Comparison of ENCODE assay signal across 13 mouse cellular contexts in the genomic region with DNA sequence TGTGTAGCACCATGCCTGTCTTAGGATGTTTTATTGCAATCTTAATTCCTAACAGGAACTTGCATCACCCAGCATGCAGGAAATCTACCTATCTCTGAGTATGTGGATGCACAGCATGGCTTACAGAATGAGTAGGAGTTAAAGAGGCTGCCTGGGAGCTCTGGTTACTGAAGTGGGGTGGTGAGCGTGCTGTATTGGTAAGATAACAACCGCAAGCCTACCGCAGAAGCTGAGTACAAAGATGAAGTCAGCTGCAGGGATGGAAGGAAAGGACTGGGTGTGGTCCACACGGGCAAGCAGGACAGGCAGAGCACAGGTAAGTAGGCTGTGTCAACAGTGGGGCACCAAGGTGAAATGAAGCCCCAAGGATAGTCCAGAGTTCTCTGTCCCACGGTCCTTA.
DNase-seq lines count a peak whose midpoint lies in the region; ATAC-seq and TF ChIP-seq lines count a peak whose summit lies in the region.
"Had no signal": no experiment of that assay in that cellular context is flagged by ENCODE, and none has a peak within 500 bp of the region (broad histone marks: within the 10 kb centered on the region; RNA-seq: fewer than 3 reads in every experiment).

No protein-coding gene starts in this region.

- DNase-seq in spleen, adult 12 weeks (ENCODE audit: low spot score), result peak; percentile 40
- no peak for DNase-seq in spleen, adult 18-20 months
- no peak for DNase-seq in stomach, postnatal 0 days (ENCODE audit: low spot score)
- no peak for DNase-seq in layer of hippocampus, adult 2 months (ENCODE audit: low spot score in 2 of 2)
- no peak for DNase-seq in layer of hippocampus, adult 9-10 months (ENCODE audit: low spot score)
- DNase-seq: cerebellum, adult 9-11 months; right cerebral cortex, postnatal 14 days had no signal

- H3K9me3 ChIP-seq in liver, embryonic 12.5 days (replicated peaks), result no peaks in the 10 kb centered on the region
- no peaks in the 10 kb centered on the region for H3K9me3 ChIP-seq in stomach, postnatal 0 days (ENCODE audit: control insufficient read depth, low read length)
- H3K9me3 ChIP-seq: forebrain, embryonic 13.5 days; limb, embryonic 15.5 days had no signal

- H3K4me1 ChIP-seq in liver, embryonic 12.5 days, result peaks cover 54% of the 10 kb centered on the region
- H3K4me1 ChIP-seq in stomach, postnatal 0 days (replicated peaks; ENCODE audit: control insufficient read depth, insufficient read depth), result no peaks in the 10 kb centered on the region

- TF ChIP-seq EP300 in stomach, postnatal 0 days (optimal IDR thresholded peaks at IDR 0.05), result no peak

- H3K4me3 ChIP-seq in liver, embryonic 12.5 days, result peak overlapping the region; percentile 42
- H3K4me3 ChIP-seq in stomach, postnatal 0 days (ENCODE audit: low read depth, low read length), result no peak overlapping the region
- H3K4me3 ChIP-seq in layer of hippocampus, adult 2 months, result no peak overlapping the region
- H3K4me3 ChIP-seq: forebrain, embryonic 13.5 days; limb, embryonic 15.5 days had no signal

- peaks cover 3% of the 10 kb centered on the region; the same call in 1 of the 2 replicates for H3K27me3 ChIP-seq in liver, embryonic 12.5 days (replicated peaks)
- no peaks in the 10 kb centered on the region for H3K27me3 ChIP-seq in stomach, postnatal 0 days (ENCODE audit: control insufficient read depth, insufficient read depth, low read length)
- H3K27me3 ChIP-seq: CH12.LX had no signal

- TF ChIP-seq CTCF in stomach, postnatal 0 days (IDR thresholded peaks at IDR 0.05; ENCODE audit: low read depth), result no peak
- TF ChIP-seq CTCF in layer of hippocampus, adult 2 months (conservative IDR thresholded peaks at IDR 0.05), result no peak

- H3K27ac ChIP-seq in liver, embryonic 12.5 days, result peak overlapping the region; percentile 93
- H3K27ac ChIP-seq in stomach, postnatal 0 days (replicated peaks), result no peak overlapping the region
- no peak overlapping the region for H3K27ac ChIP-seq in layer of hippocampus, adult 2 months
- H3K27ac ChIP-seq: forebrain, embryonic 13.5 days; limb, embryonic 15.5 days; macrophage had no signal

- peak overlapping the region; percentile 70 for H3K9ac ChIP-seq in liver, embryonic 12.5 days
- H3K9ac ChIP-seq in stomach, postnatal 0 days (ENCODE audit: low read length), result no peak overlapping the region
- H3K9ac ChIP-seq: forebrain, embryonic 13.5 days; limb, embryonic 15.5 days had no signal

- peak; percentile 43; the same call in 1 of the 2 replicates for ATAC-seq in common myeloid progenitor, adult 5-6 weeks (replicated peaks; ENCODE audit: low read depth, poor library complexity, severe bottlenecking)
- ATAC-seq in liver, embryonic 12.5 days, result peak; percentile 90
- ATAC-seq in stomach, postnatal 0 days (ENCODE audit: low FRiP score, low TSS enrichment), result peak; percentile 67; the same call in 1 of the 2 replicates

- peak overlapping the region; percentile 74 for H3K4me2 ChIP-seq in liver, embryonic 12.5 days
- H3K4me2 ChIP-seq in stomach, postnatal 0 days (replicated peaks; ENCODE audit: low read depth), result no peak overlapping the region
- H3K4me2 ChIP-seq: forebrain, embryonic 13.5 days; limb, embryonic 15.5 days had no signal

- no peaks in the 10 kb centered on the region for H3K36me3 ChIP-seq in liver, embryonic 12.5 days
- H3K36me3 ChIP-seq in stomach, postnatal 0 days (ENCODE audit: control insufficient read depth, insufficient read depth, low read length), result no peaks in the 10 kb centered on the region
- H3K36me3 ChIP-seq: limb, embryonic 15.5 days had no signal

- WGBS in liver, embryonic 12.5 days (ENCODE audit: insufficient replicate concordance), result 22% methylated on average over 5 of the region's 5 CpGs
- WGBS in stomach, postnatal 0 days, result 41% methylated on average over 5 of the region's 5 CpGs
